Mouse (Mus musculus): ENCODE results near the gene Pip5k1b. TPM values are rescaled to one million over a fixed set of nuclear protein-coding genes. Genes with fewer than 3 reads are reported as not detected.

Gene Pip5k1b
- total RNA-seq, 2 experiments from 2014 or later, result 13.5 to 24.4 TPM

GRCm38 (mm10) chr19:24314676-24315075, 241.0 kb downstream of the Pip5k1b start:
- ATAC-seq (replicated peaks; ENCODE audit: poor library complexity), result no peak

GRCm38 (mm10) chr19:24312556-24313342, 242.9 kb downstream of the Pip5k1b start:
- ATAC-seq (replicated peaks; ENCODE audit: poor library complexity), result no peak

GRCm38 (mm10) chr19:24312046-24312445, 243.6 kb downstream of the Pip5k1b start:
- ATAC-seq (replicated peaks; ENCODE audit: poor library complexity), result no peak

- no peak for ATAC-seq (replicated peaks; ENCODE audit: poor library complexity)
These were observed 247.4 kb downstream of the Pip5k1b start for GRCm38 (mm10) chr19:24308305-24308705.

GRCm38 (mm10) chr19:24307271-24308221, 248.1 kb downstream of the Pip5k1b start:
- ATAC-seq (replicated peaks; ENCODE audit: poor library complexity), result no peak

GRCm38 (mm10) chr19:24306351-24306750, 249.3 kb downstream of the Pip5k1b start:
- ATAC-seq (replicated peaks; ENCODE audit: poor library complexity), result no peak

GRCm38 (mm10) chr19:24302198-24302597, 253.5 kb downstream of the Pip5k1b start:
- no peak for ATAC-seq (replicated peaks; ENCODE audit: poor library complexity)

GRCm38 (mm10) chr19:24301768-24302148, 253.9 kb downstream of the Pip5k1b start:
- ATAC-seq (replicated peaks; ENCODE audit: poor library complexity), result no peak

- ATAC-seq (replicated peaks; ENCODE audit: poor library complexity), result peak; percentile 99
These were observed 254.5 kb downstream of the Pip5k1b start for GRCm38 (mm10) chr19:24300994-24301767.

GRCm38 (mm10) chr19:24293537-24293936, 262.1 kb downstream of the Pip5k1b start:
- no peak for ATAC-seq (replicated peaks; ENCODE audit: poor library complexity)

- ATAC-seq (replicated peaks; ENCODE audit: poor library complexity), result peak; percentile 38
These were observed 271.5 kb downstream of the Pip5k1b start for GRCm38 (mm10) chr19:24284187-24284586.

- ATAC-seq (replicated peaks; ENCODE audit: poor library complexity), result 0 out of 2 replicates have a peak, but pooled peaks have one; percentile 10
These were observed 274.2 kb downstream of the Pip5k1b start for GRCm38 (mm10) chr19:24281288-24281980.

GRCm38 (mm10) chr19:24280601-24281228, 275.0 kb downstream of the Pip5k1b start, which contains the start of gene Fxn:
Gene Fxn (minus strand): TSS chr19:24280605.
- peak; percentile 74 for ATAC-seq (replicated peaks; ENCODE audit: poor library complexity)

- peak; percentile 61 for ATAC-seq (replicated peaks; ENCODE audit: poor library complexity)
These were observed 275.7 kb downstream of the Pip5k1b start for GRCm38 (mm10) chr19:24279706-24280600.

GRCm38 (mm10) chr19:24278859-24279258, 276.8 kb downstream of the Pip5k1b start:
- ATAC-seq (replicated peaks; ENCODE audit: poor library complexity), result no peak

GRCm38 (mm10) chr19:24274281-24274680, 281.4 kb downstream of the Pip5k1b start:
- ATAC-seq (replicated peaks; ENCODE audit: poor library complexity), result peak; percentile 44; the same call in 1 of the 2 replicates

- ATAC-seq (replicated peaks; ENCODE audit: poor library complexity), result peak; percentile 97
These were observed 283.8 kb downstream of the Pip5k1b start for GRCm38 (mm10) chr19:24271746-24272426.

- ATAC-seq (replicated peaks; ENCODE audit: poor library complexity), result no peak
These were observed 284.3 kb downstream of the Pip5k1b start for GRCm38 (mm10) chr19:24271326-24271725.
